Mouse (Mus musculus) fat pad, adult 2 months (tissue): ENCODE measurements around the gene Man1c1.

Experiments used
- DNase-seq: peaks from one replicate; pipeline ENCODE4 v3.0.0-alpha.2; 2011; ENCODE audit warnings: low read depth, low spot score; ENCODE audit errors: extremely low read depth

Man1c1 gene

DNA sequence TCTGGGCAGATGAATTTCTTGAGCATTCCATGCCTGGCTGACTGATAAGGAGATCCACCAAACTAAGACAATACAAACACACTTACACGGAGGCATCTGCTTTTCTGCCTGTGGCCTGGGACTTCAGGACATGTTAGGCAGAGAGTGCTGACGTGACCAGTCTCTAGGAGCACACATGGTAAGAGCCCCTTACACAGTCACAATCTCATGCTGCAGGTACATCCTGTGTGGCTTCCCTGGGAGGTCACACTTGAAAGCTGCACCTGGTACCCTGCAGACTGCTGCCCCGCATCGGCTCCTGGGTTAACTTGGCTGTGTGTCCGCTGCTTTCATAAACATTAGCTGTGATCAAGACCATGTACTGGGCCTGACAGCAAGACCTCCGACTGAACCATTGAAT lies 59.7 kb downstream of the Man1c1 start:
- no peak for DNase-seq

DNA sequence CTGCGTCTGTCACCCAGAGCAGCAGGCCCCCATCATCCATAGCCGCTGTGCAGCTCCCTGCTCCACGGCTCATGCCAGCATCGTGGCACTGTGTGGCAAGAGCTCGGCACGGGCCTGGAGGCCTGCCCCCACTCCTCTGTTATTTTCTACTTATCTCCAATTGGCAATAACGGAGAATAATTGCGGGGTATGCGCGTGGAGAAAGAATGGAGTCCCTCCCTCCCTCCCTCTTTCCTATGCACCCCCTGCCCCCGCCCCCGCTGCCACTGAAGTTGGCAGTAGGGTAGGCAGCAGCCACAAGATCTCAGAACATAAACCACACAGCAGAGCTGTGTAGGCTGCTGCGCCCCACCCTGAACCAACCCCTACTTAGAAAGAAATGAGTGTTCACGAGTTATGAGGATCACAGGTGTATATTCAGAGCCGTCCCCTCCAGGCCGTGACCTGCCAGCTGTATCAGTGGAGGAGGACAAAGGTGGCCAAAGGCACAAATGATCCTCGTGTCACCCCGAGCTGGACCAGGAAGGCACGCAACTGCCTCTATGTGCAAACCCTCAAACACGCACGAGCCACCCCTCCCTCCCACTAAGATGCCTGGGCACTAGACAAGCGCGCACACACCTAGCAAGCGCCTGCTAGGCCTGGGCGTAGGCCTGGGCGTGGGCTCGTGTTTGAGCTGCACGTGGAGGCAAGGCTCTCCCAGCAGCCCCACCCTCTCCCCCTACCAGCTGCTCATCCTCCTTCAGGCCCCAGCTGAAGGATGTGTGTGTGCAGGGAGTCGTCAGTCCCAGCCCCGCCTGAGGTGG lies 62.2 kb downstream of the Man1c1 start:
- DNase-seq = no peak

DNA sequence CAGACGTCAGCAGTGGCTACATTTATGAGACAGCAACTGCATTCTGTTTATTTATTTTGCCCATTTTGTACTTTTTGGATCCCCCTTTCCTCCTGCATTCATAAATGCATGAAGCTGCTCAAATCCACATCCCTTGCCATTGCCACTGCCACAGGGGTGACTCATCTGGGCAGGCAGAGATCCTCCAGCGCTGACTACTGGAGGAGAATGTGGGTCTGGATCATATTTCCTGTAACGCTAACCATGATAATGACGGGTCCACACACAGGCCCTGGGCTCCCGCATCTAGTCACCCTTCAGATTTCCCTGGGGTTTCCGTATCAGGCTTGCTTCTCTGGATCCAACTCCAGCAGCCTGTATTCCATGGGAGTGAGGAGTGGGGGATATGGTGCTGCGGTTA lies 64.8 kb downstream of the Man1c1 start:
- no peak for DNase-seq

DNA sequence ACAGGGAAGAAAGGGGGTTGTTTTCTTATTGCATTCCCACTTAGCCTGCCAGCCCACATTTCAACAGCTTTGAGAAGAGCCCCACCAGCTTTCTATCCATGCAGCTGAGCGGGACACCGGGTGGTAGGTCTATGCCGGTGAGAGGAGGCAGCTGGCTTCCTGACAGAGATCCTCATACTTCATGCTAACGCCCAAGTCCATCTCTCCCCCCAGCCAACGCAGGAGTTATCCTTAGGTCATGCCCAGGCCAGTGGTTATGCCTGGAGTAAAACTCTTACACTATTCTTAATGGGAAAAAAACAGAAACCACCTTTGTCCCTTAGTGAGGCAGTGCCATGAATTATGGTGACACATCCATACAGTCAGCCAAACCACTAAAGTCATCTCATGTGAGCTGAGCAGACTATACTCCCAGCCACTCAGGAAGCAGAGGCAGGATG lies 66.0 kb downstream of the Man1c1 start:
- no peak for DNase-seq

DNA sequence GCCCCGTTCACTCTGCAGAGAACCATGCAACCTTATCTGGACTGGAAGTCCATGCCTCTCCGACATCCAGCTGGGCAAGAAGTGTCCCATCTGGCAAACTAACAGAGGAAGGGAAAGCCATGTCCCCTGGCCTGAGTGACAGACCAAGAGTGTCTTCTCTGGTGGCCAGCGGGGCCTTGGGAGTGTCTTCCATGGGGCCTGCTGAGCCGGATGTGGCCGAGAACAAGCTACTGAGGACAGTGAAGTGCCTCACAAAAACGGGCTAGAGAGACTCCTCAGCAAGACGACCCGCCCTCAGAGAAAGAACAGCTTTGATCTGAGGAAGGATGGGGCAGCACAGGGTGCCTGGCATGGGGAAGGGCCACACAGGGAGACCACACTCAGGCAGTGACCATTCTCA lies 67.7 kb downstream of the Man1c1 start:
- no peak for DNase-seq

DNA sequence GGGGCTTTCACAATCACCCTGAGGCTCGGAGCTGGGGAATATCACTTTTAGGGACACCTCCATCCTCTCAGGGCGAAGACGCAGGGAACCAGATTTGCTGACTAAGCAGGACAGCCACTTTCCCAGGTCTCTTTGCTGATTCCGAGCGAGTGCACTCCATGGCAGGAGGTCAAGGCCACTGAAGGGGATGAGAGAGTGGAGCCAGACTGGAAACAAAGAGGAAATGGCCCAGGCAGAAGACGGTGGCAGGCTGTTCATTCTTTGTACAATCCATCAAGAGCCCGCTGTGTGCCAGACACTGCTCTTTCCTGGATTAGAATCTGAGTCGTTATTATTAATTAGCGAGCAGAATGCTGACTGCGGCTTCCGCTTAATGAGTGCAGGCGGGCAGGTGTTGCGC lies 70.1 kb downstream of the Man1c1 start:
- no peak for DNase-seq

DNA sequence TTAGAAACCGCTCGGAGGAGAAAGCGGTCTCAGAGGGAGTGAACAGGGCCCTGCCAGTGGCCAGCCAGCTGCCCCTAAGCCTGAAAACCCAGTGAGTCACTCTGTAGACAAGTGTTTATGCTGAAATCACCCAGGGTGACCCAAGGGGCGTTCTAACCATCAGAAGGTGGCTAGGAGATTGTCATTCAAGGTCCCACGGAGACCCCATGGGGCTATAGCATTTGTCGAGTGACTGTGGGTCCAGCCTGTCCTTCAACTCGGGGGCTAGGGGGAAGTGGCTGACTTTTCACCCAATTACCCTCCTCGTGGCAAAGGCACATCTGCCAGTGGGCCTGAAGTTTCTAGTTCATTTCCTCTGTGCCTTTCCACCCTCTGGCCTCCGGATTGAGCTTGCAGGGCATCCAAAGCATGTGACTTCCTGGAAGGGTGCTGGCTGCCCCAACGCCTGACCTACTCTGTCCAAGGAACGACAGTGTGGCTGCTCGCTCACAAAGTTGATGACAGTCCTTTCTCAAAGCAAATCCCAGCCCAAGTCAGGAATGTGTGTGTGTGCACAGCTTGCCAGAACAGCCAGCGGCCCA lies 71.9 kb downstream of the Man1c1 start:
- no peak for DNase-seq

DNA sequence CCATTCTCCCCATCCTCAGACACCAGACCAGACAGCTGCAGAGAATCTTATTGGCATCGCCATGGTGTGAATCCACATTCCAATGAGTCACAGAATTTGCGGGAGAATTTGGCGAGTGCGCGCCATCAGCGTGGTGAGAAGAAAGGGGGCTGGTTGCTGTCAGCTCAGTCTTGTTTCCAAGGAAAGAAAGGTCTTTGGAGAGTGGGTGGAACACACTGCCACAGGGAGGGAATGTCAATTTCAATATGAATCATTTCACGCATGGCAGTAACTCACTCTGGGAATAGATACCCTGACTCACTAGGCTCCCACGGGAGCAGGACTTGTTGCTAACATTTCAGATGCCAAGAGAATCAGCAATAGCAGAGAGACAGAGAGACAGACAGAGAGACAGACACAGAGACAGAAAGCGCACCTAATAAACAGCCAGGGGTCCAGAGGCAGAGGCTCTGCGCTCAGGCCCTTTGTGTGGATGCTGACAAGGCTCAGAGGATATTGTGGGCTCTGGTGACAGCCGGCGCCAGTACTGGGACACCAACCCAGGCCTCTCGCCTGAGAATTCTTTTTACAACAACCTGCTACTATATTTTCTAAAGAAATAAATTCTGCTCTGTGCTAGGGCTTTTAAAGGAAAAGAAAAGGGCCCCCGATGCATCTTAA lies 72.5 kb downstream of the Man1c1 start:
- DNase-seq = no peak

DNA sequence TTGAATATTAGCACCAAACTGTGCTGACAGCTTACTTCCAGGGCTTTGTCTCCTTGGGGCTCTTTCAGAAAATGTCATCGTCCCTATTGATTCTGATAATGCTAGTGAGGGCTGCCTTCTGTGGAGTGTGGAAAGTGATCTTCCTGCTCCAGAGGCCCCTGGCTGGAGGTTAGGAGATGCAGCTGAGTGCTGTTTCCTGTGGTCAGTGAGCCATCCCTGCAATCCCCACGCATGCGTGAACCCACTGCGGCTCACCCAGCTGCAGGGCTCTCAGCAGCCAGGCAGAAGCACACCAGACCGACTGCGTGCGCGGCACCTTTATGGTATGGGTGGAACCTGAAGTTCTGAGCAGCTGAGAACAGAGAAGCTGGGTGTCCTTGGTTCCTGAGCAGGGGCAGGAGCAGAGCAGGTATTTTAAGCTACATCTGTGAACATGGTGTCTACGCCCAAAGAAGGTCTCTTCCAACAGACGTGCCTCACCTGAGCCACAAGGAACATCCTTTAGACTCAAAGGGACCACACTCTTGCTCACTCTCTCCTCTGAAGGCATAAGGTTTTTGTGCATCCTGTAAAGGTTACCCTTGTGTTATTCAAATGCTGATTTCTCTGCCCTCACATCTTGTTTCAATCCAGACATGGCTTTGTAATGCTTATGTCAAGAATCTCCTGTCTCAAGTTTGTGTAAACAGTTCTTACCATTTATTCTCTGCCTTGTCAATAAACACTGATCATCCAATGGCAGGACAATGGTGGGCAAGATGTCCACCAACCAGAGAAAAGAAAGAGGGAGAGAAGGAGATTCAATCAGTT lies 75.3 kb downstream of the Man1c1 start:
- DNase-seq = no peak

DNA sequence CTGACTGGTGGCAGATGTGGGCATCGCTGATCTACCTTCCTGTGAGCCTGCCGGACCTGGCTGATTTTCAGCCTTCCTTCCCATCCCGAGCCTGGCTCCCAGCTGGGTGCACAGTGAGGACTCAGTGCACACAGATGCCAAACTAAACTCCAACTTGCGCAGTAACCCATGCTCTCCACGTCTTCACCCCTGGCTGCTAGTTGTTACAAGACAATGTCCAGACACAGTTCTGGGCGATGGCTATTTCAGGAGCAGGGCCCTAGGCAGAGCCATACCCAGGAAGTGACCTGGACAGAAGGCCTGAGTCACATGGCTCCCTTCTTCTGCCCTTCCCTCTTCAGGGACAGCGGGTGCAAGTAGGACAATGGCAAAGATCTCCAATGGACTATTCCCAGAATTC lies 76.0 kb downstream of the Man1c1 start:
- DNase-seq = no peak

DNA sequence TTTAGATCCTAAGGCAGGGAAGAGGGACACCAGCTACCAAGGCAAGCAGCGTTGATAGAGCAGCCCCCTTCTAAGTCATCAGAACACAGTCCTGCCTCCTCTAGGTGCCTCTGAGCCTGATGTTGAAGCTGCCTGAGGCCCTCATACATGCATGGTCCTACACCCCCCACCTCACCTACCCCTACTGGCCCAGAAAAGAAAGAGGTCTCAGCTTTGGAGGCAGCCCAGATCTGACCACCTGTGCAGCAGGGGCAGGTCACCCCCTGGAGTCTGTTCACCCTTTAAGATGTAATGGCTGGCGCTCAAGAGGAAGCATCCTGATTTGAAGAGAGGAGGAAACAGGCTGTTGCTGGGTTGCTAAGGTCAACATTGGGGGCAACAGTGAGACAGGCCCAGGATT lies 77.2 kb downstream of the Man1c1 start:
- no peak for DNase-seq

DNA sequence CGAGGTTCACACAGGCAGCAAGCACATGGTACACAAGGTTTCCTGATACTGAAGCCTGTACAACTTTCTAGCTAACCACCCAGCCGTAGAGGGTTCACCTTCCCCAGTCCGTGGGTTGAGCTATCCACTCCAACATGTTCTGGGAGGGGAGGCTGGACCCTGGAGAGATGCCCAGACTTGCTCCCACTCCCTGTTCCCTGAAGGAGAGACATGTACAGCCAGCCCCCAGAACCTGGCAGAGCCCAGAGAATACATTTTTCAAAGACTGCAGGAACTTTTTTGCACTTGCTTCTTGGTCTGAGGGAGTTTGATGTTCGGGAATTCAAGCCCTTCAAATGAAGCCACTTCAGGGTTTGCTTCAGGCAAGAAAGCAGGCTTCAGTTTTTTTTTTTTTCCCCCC lies 77.7 kb downstream of the Man1c1 start:
- DNase-seq = no peak

DNA sequence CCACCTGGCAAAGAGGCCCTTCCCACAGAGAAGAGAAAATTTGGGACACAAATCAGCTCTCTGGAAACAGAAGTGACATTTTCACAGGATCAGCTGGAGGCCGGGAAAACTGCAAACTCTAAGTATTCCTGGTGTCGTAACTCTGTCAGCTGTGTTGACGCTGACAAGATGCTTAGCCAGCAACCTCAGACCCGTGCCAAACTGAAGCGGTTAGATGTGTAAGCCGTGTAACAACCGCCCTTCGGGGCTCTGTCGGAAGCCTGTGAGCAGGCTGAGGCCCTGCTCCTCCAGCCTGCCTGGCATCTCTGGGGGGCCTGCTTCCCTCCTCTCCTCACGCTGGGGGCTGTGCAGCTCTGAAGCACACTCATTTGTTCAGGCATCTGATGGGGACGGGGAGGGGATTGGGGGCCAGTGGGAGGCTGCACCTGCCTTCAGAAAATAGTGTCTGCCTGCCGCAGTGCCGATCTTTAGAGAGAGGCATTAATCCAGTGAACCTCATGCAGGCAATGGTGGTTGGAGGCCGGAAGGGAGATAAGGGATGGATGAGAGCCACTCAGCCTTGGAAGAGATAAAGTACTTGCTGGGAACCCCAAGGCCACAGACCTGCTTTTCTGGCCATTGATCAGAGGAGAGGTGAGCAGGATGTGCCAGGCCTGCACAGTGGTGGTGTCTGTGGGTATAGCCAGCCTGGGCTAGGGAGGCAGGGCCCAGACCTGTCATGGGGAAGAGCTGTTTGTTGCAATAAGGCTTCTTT lies 79.8 kb downstream of the Man1c1 start:
- DNase-seq = no peak

DNA sequence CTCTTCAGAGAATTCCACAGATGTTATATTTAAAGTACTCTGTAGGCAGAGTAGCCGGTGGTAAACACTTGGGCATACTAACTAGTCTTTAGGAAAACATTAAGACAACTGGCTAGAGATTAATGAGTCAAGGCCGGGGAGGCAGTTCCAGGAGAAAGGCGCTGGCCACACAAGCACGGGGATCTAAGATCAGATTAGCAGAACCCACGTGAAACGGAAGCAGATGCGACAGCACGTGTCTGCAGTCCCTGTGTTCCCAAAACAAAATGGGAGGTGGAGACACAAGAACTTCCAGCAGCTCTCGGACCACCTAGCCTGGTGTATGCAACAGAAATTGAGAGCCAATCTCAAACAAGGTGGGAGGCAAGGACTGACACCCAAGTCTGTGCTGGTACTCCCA lies 82.4 kb downstream of the Man1c1 start:
- no peak for DNase-seq

DNA sequence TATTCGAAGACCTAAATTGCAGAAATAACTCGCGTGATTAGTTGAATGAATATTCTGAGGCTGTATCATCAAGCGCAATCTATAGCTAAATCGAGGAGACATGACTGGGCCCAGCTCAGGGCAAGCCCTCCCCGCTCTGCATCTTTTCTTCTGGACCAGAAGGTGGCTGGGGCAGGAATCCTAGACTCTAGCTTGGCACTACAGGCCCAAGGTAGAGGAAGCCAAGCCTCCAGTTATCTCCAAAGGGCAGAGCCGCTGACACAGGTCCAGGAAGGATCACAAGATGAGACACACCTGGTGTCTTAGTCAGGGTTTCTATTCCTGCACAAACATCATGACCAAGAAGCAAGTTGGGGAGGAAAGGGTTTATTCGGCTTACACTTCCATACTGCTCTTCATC lies 83.8 kb downstream of the Man1c1 start:
- no peak for DNase-seq

DNA sequence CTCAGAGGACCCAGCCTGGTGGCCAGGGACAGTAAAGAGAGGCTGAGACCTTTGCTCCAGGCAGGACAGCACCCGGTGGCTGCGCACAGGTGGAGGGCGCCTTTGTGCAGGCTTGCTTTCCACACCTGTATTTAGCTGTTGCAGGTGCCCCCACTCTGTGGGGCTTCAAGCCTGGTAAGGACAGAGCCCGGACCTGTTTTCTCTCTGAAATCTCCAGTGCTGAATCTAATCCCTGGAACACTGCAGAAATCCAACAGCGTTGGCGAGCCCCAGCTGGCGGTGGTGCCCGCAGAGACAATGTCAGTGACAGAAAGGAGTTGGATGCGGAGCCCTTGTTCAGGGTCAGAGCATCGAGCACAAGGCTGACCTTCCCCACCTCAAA lies 84.6 kb downstream of the Man1c1 start:
- no peak for DNase-seq

DNA sequence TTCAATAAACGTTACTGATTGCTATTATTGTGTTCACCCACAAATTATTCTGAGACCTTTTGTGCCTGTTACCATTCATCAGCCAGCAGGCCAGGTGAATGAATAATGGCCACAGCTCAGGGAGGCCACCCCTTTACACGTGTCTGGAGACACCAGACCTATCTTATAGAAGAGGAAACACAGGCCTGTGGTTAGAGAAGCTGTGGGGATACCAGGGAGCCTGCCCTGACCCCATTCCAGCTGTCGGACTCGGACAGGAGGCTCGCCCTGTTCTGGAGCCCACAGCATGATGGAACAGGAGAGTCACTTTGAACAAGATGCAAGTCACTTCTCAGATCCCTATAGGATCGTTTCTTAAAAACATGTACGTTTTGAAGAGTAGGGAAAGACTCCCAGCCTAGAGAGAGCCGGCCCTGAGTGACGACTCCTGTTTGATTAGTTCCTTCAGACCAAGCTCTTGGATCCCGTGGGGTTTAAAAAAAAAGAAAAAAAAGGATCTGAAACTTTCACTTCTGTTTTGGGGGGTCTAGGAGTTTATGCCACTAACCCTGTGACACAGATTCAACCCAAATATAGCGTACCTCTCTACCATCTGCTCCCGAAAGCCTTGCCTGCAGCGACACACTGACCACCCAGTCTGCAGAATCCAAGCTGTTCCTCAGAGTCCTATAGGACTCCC lies 85.1 kb downstream of the Man1c1 start:
- DNase-seq = no peak

DNA sequence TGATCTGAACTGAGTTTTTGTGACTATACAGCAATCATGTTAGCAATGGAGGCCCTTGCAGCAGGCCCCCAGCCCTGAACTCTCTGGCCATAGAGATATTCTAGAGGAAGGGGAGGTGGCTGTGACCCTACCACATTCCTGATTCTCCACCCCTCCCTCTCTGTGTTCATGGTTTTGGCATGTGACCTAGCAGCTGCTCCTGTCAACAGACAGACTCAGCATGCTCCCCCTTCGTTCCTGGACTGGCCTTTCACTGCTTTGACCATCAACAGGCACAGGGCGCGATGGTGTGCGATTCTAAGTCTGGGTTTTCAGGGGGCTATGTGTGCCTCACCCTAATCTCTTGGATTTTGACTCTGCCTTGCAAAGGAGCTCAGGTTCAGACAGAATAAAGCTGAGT lies 86.3 kb downstream of the Man1c1 start:
- no peak for DNase-seq

DNA sequence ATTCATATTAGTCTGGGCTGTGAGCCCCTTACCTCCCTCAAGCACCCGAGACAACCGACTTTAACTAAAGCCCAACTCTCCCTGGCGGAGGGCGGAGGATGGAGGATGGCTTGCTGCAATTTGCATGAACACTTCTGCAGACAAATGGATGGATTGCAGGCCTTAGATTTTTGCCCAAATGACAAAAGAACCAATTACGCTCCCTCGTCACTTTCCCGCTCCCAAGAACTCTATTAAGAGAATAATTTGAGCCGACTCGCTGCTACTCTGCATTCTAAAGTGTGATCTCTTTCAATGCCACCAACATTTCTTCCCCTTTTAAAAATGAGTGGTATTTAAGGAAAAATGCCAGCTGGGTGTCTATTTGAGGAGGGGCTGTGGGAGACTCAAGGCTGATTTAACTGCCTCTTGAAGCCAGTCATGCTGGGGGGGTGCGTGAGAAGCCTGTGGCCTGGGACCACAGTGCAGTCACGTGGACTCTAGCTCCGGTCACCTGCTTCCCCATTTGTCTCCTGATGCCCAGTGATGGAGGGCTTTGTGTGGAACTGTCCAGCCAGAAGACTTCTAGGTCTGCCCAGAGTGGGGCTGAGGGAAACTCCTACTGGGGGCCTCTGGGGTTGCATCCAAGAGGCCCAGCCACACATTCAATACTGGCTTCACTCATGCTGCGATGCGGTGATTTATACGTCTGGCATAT lies 88.0 kb downstream of the Man1c1 start:
- no peak for DNase-seq
